Mouse (Mus musculus): ENCODE measurements at regions not wholly inside any gene's neighbourhood (a gene's known extent, or its start where the extent isn't known, plus 50 kb on each side); places are given as distances from the start of the nearest gene placed in this dataset.

GRCm38 (mm10) chr12:65340009-65340408 lies 114.7 kb downstream of the Wdr20rt start:
- TF ChIP-seq POLR2A (IDR thresholded peaks at IDR 0.05; ENCODE audit: insufficient read depth, low read depth, low read length) (no peak), CTCF (IDR thresholded peaks at IDR 0.05; ENCODE audit: insufficient read depth, low read depth, low read length) (no peak)

Measured in olfactory bulb, adult 2 months (tissue).